27 mouse cellular contexts compared by ENCODE assay signal in genomic region chr6:47456853-47457252, GRCm38 (mm10). TPM values are rescaled to one million over a fixed set of nuclear protein-coding genes. Genes with fewer than 3 reads are reported as not detected.
DNase-seq lines count a peak whose midpoint lies in the region; ATAC-seq and TF ChIP-seq lines count a peak whose summit lies in the region.
"Had no signal": no experiment of that assay in that cellular context is flagged by ENCODE, and none has a peak within 500 bp of the region (broad histone marks: within the 10 kb centered on the region; RNA-seq: fewer than 3 reads in every experiment).

No protein-coding gene starts in this region.

- H3K4me3 ChIP-seq in kidney, adult 2 months (ENCODE audit: insufficient read depth, low read depth, low read length) = no peak overlapping the region
- H3K4me3 ChIP-seq in kidney, embryonic 16.5 days (ENCODE audit: low read length) = no peak overlapping the region
- no peak overlapping the region for H3K4me3 ChIP-seq in liver, adult 2 months (ENCODE audit: insufficient read depth, low read depth, low read length)
- no peak overlapping the region for H3K4me3 ChIP-seq in liver, embryonic 11.5 days (ENCODE audit: low read depth, low read length)
- no peak overlapping the region for H3K4me3 ChIP-seq in liver, postnatal 0 days (ENCODE audit: low read depth, low read length)
- H3K4me3 ChIP-seq: embryonic facial prominence, embryonic 12.5 days; limb, embryonic 10.5 days; limb, embryonic 15.5 days had no signal

- H3K4me1 ChIP-seq in kidney, adult 2 months (ENCODE audit: control insufficient read depth, insufficient read depth, low read length) = peaks cover 9% of the 10 kb centered on the region
- H3K4me1 ChIP-seq in kidney, embryonic 16.5 days (ENCODE audit: insufficient read depth, low read length) = peaks cover 23% of the 10 kb centered on the region
- H3K4me1 ChIP-seq in liver, adult 2 months (ENCODE audit: control insufficient read depth, insufficient read depth, low read length) = peaks cover 13% of the 10 kb centered on the region; the same call in 1 of the 2 replicates
- H3K4me1 ChIP-seq in liver, embryonic 11.5 days (replicated peaks; ENCODE audit: control insufficient read depth, insufficient read depth, low read length) = peaks cover 23% of the 10 kb centered on the region
- H3K4me1 ChIP-seq in liver, postnatal 0 days (ENCODE audit: insufficient read depth) = peaks cover 16% of the 10 kb centered on the region

- H3K4me2 ChIP-seq in kidney, embryonic 16.5 days (replicated peaks; ENCODE audit: low read depth, low read length) = no peak overlapping the region
- no peak overlapping the region for H3K4me2 ChIP-seq in liver, embryonic 11.5 days
- peak overlapping the region; percentile 87; the same call in 1 of the 2 replicates for H3K4me2 ChIP-seq in liver, postnatal 0 days (ENCODE audit: low read depth, low read length)

- peaks cover 23% of the 10 kb centered on the region for H3K79me2 ChIP-seq in liver, adult 2 months (ENCODE audit: control insufficient read depth, insufficient read depth, low read length)

- no peaks in the 10 kb centered on the region for H3K36me3 ChIP-seq in kidney, adult 2 months (ENCODE audit: control insufficient read depth, insufficient read depth, low read length)
- no peaks in the 10 kb centered on the region for H3K36me3 ChIP-seq in kidney, embryonic 16.5 days (ENCODE audit: insufficient read depth, low read length)
- H3K36me3 ChIP-seq in liver, adult 2 months (ENCODE audit: control insufficient read depth, insufficient read depth, low read length) = no peaks in the 10 kb centered on the region
- H3K36me3 ChIP-seq in liver, embryonic 11.5 days (ENCODE audit: control insufficient read depth, insufficient read depth, low read length) = no peaks in the 10 kb centered on the region
- no peaks in the 10 kb centered on the region for H3K36me3 ChIP-seq in liver, postnatal 0 days (replicated peaks; ENCODE audit: insufficient read depth, low read length)
- H3K36me3 ChIP-seq: embryonic facial prominence, embryonic 12.5 days; hindbrain, embryonic 15.5 days; limb, embryonic 15.5 days had no signal

- H3K27me3 ChIP-seq in kidney, adult 2 months (replicated peaks; ENCODE audit: control insufficient read depth, insufficient read depth, low read length) = no peaks in the 10 kb centered on the region
- no peaks in the 10 kb centered on the region for H3K27me3 ChIP-seq in kidney, embryonic 16.5 days (ENCODE audit: insufficient read depth, low read length)
- H3K27me3 ChIP-seq in liver, adult 2 months (ENCODE audit: control insufficient read depth, insufficient read depth, low read length) = no peaks in the 10 kb centered on the region
- no peaks in the 10 kb centered on the region for H3K27me3 ChIP-seq in liver, embryonic 11.5 days (replicated peaks; ENCODE audit: control insufficient read depth, insufficient read depth, low read length)
- no peaks in the 10 kb centered on the region for H3K27me3 ChIP-seq in liver, postnatal 0 days (ENCODE audit: insufficient read depth, low read length)
- H3K27me3 ChIP-seq: embryonic facial prominence, embryonic 12.5 days; hindbrain, embryonic 15.5 days; limb, embryonic 15.5 days had no signal

- no peak for ATAC-seq in kidney, embryonic 16.5 days (ENCODE audit: low FRiP score, low TSS enrichment)
- no peak for ATAC-seq in liver, embryonic 11.5 days (replicated peaks; ENCODE audit: low FRiP score)
- no peak for ATAC-seq in liver, postnatal 0 days
- ATAC-seq: inflammation-experienced regulatory T-cells, adult 6 months had no signal

- WGBS in kidney, adult 2 months = 23% methylated on average over 2 of the region's 2 CpGs
- 74% methylated on average over 2 of the region's 2 CpGs for WGBS in kidney, embryonic 16.5 days
- 8% methylated on average over 2 of the region's 2 CpGs for WGBS in liver, adult 2 months
- 79% methylated on average over 2 of the region's 2 CpGs for WGBS in liver, embryonic 11.5 days
- 65% methylated on average over 2 of the region's 2 CpGs for WGBS in liver, postnatal 0 days (ENCODE audit: insufficient replicate concordance)

- DNase-seq in adrenal gland, postnatal 36 days = peak; percentile 17 to 37
- DNase-seq in adrenal gland, adult 2 months = no peak
- DNase-seq in kidney, adult 2 months = peak; percentile 47
- peak; percentile 54 for DNase-seq in liver, adult 2 months (ENCODE audit: extremely low read depth, low read depth, low spot score)
- DNase-seq in liver, embryonic 11.5 days (ENCODE audit: low spot score) = no peak
- DNase-seq in liver, postnatal 0 days = no peak
- DNase-seq in urinary bladder, postnatal 25 days (ENCODE audit: low spot score) = no peak
- DNase-seq: adrenal gland, postnatal 25 days; cerebellum, adult 8-10 months; cerebellum, postnatal 36 days; gastrocnemius, postnatal 14 days; heart, postnatal 14 days; kidney, adult 11 months; kidney, postnatal 4 days; lung, embryonic 14.5 days; lung, postnatal 14 days; midbrain, embryonic 14.5 days; thymus, postnatal 14 days had no signal

- no peak for TF ChIP-seq CTCF in kidney, adult 2 months (conservative IDR thresholded peaks at IDR 0.05; ENCODE audit: insufficient read depth, insufficient read length, low read depth, low read length)
- TF ChIP-seq CTCF in liver, adult 2 months (IDR thresholded peaks at IDR 0.05; ENCODE audit: low read depth, low read length) = no peak
- TF ChIP-seq CTCF in liver, postnatal 0 days (IDR thresholded peaks at IDR 0.05; ENCODE audit: low read depth) = no peak

- H3K9me3 ChIP-seq in kidney, embryonic 16.5 days (ENCODE audit: low read length) = no peaks in the 10 kb centered on the region
- H3K9me3 ChIP-seq in liver, embryonic 11.5 days (ENCODE audit: control insufficient read depth, low read length) = no peaks in the 10 kb centered on the region
- H3K9me3 ChIP-seq in liver, postnatal 0 days (ENCODE audit: low read length) = no peaks in the 10 kb centered on the region
- H3K9me3 ChIP-seq: embryonic facial prominence, embryonic 12.5 days; forebrain, embryonic 10.5 days; G1E; hindbrain, embryonic 10.5 days; hindbrain, embryonic 15.5 days; limb, embryonic 10.5 days; limb, embryonic 15.5 days had no signal

- H3K27ac ChIP-seq in kidney, adult 2 months (ENCODE audit: insufficient read depth, low read depth, low read length) = no peak overlapping the region
- H3K27ac ChIP-seq in kidney, embryonic 16.5 days (ENCODE audit: low read length) = no peak overlapping the region
- no peak overlapping the region for H3K27ac ChIP-seq in liver, adult 2 months (replicated peaks; ENCODE audit: insufficient read depth, low read depth, low read length)
- no peak overlapping the region for H3K27ac ChIP-seq in liver, embryonic 11.5 days (ENCODE audit: low read depth, low read length)
- H3K27ac ChIP-seq in liver, postnatal 0 days (ENCODE audit: low read depth) = no peak overlapping the region
- H3K27ac ChIP-seq: embryonic facial prominence, embryonic 12.5 days; forebrain, embryonic 10.5 days; hindbrain, embryonic 10.5 days; hindbrain, embryonic 15.5 days; limb, embryonic 10.5 days; limb, embryonic 15.5 days had no signal

- TF ChIP-seq EP300 in liver, postnatal 0 days (IDR thresholded peaks at IDR 0.05; ENCODE audit: low read depth) = no peak

- no peak for TF ChIP-seq POLR2A in kidney, adult 2 months (IDR thresholded peaks at IDR 0.05; ENCODE audit: low read depth, low read length)
- no peak for TF ChIP-seq POLR2A in liver, adult 2 months (IDR thresholded peaks at IDR 0.05; ENCODE audit: extremely low read depth, insufficient read depth, low read length)

- H3K9ac ChIP-seq in kidney, embryonic 16.5 days (replicated peaks; ENCODE audit: low read length) = no peak overlapping the region
- no peak overlapping the region for H3K9ac ChIP-seq in liver, adult 2 months (ENCODE audit: low read depth, low read length)
- no peak overlapping the region for H3K9ac ChIP-seq in liver, embryonic 11.5 days (ENCODE audit: low read depth, low read length)
- H3K9ac ChIP-seq in liver, postnatal 0 days (replicated peaks) = no peak overlapping the region
- H3K9ac ChIP-seq: embryonic facial prominence, embryonic 12.5 days; limb, embryonic 15.5 days; lung, embryonic 14.5 days had no signal

RNA-seq across cellular contexts. Expression of gene Cul1, which starts 3.7 kb away (rescaled TPM):
- total RNA-seq in adrenal gland, postnatal 36 days (2021) = 100 to 1,000 TPM; 102 to 106 TPM
- total RNA-seq in adrenal gland, adult 2 months (2021) = 100 to 1,000 TPM in 1 of 2 experiments, 10 to 100 TPM in 1; 89.9 to 107 TPM
- 7.4 and 9.2 TPM in 2 replicates for polyA plus RNA-seq in adrenal gland, adult 2 months (2012; rRNA removed)
- polyA plus RNA-seq in kidney, adult 2 months (2012; rRNA removed) = 23.2 and 28.5 TPM in 2 replicates
- 133 and 140 TPM in 2 replicates for polyA plus RNA-seq in kidney, embryonic 16.5 days (2015; fragmentation: Nextera tagmentation; extraction: Ambion mirVana)
- total RNA-seq in liver, adult 2 months (2014; rRNA removed) = 51.0 and 55.0 TPM in 2 replicates
- polyA plus RNA-seq in liver, adult 2 months (2012; rRNA removed) = 13.5 and 15.4 TPM in 2 replicates
- 139 and 141 TPM in 2 replicates for polyA plus RNA-seq in liver, embryonic 11.5 days (2014; fragmentation: Nextera tagmentation; extraction: Ambion mirVana)
- polyA plus RNA-seq in liver, postnatal 0 days (2015; fragmentation: Nextera tagmentation; extraction: Ambion mirVana) = 45.2 and 45.7 TPM in 2 replicates

Comparison
In these comparisons a context has a peak if more than half of its experiments do, and no peak if none do; other contexts are left out.
1. DNase-seq: peak in adrenal gland, postnatal 36 days (2 of 2), kidney, adult 2 months (single experiment) and liver, adult 2 months (single experiment); none in adrenal gland, adult 2 months (single experiment), liver, embryonic 11.5 days (single experiment), liver, postnatal 0 days (single experiment) and urinary bladder, postnatal 25 days (single experiment).